Mouse (Mus musculus) MEL (cell line): ENCODE measurements around the gene Gadd45g. TPM values are rescaled to one million over a fixed set of nuclear protein-coding genes. Genes with fewer than 3 reads are reported as not detected.

Source experiments
- DNase-seq: peaks from one replicate; pipeline ENCODE4 v3.0.0; 2011; ENCODE audit warnings: low read depth, low spot score
- H3K27ac ChIP-seq: 2 replicates; pipeline ENCODE4 v1.5.1; 2012; ENCODE audit warnings: low read depth, mild to moderate bottlenecking, control low read depth, low read length, moderate library complexity; ENCODE audit not compliant: control insufficient read depth
- H3K27me3 ChIP-seq, 2 experiments: fragments of 150-350 bp in 1 of 2; sonication (generic) in 1 of 2; 2 replicates each; pipeline ENCODE4 v1.6.1; 2012; ENCODE audit warnings: low read length in 2 of 2, mild to moderate bottlenecking in 2 of 2, improper control_type of control experiment in 1 of 2, moderate library complexity in 1 of 2; ENCODE audit not compliant: insufficient read depth in 2 of 2, control insufficient read depth in 1 of 2
- H3K36me3 ChIP-seq, 2 experiments: 2 replicates each; pipeline ENCODE4 v1.6.1; 2012 to 2014; ENCODE audit warnings: low read length in 2 of 2, improper control_type of control experiment in 1 of 2, inconsistent platforms in 1 of 2, mild to moderate bottlenecking in 1 of 2; ENCODE audit not compliant: insufficient read depth in 2 of 2, control insufficient read depth in 1 of 2
- H3K4me1 ChIP-seq, 2 experiments: fragments of 150-350 bp in 1 of 2; sonication (generic) in 1 of 2; 2 replicates each; pipeline ENCODE4 v1.6.1; 2012; ENCODE audit warnings: low read length in 2 of 2, improper control_type of control experiment in 1 of 2, mild to moderate bottlenecking in 1 of 2; ENCODE audit not compliant: insufficient read depth in 2 of 2, control insufficient read depth in 1 of 2
- H3K4me3 ChIP-seq, 2 experiments: fragments of 150-350 bp in 1 of 2; sonication (generic) in 1 of 2; 2 replicates each; pipeline ENCODE4 v1.5.1; 2012; ENCODE audit warnings: low read depth in 2 of 2, low read length in 2 of 2, mild to moderate bottlenecking in 2 of 2, moderate library complexity in 2 of 2, control low read depth in 1 of 2, improper control_type of control experiment in 1 of 2; ENCODE audit not compliant: control insufficient read depth in 1 of 2, insufficient read depth in 1 of 2
- H3K79me2 ChIP-seq: 2 replicates; pipeline ENCODE4 v1.6.1; 2012; ENCODE audit warnings: mild to moderate bottlenecking, low read length, moderate library complexity; ENCODE audit not compliant: control insufficient read depth, poor library complexity, insufficient read depth
- H3K9ac ChIP-seq: 2 replicates; pipeline ENCODE4 v1.6.1; 2012; ENCODE audit warnings: low read depth, mild to moderate bottlenecking, control low read depth, low read length, moderate library complexity; ENCODE audit not compliant: control insufficient read depth, poor library complexity, severe bottlenecking
- H3K9me3 ChIP-seq: fragments of 150-350 bp; sonication (generic); replicated peaks from 2 replicates; pipeline ENCODE4 v1.6.1; 2012; ENCODE audit warnings: mild to moderate bottlenecking, low read length, improper control_type of control experiment, moderate library complexity; ENCODE audit not compliant: insufficient read depth
- BHLHE40 ChIP-seq: IDR thresholded peaks from 2 replicates; pipeline ENCODE4 v1.6.1; 2012; ENCODE audit warnings: low read depth, mild to moderate bottlenecking, inconsistent platforms, low read length, improper control_type of control experiment, borderline replicate concordance
- CHD1 ChIP-seq: IDR thresholded peaks from 2 replicates; pipeline ENCODE4 v1.6.1; 2012; ENCODE audit warnings: low read depth, mild to moderate bottlenecking, inconsistent platforms, low read length, improper control_type of control experiment
- CHD2 ChIP-seq: IDR thresholded peaks from 2 replicates; pipeline ENCODE4 v1.6.1; 2011; ENCODE audit warnings: low read length, improper control_type of control experiment
- CTCF ChIP-seq, 3 experiments: IDR thresholded peaks in 2 of 3; conservative IDR thresholded peaks in 1 of 3; 2 replicates each; pipeline ENCODE4 v1.5.1; 2011 to 2012; ENCODE audit warnings: low read length in 3 of 3, low read depth in 2 of 3, mild to moderate bottlenecking in 2 of 3, improper control_type of control experiment in 1 of 3, inconsistent platforms in 1 of 3, mixed read lengths in 1 of 3, moderate library complexity in 1 of 3; ENCODE audit not compliant: control insufficient read depth in 1 of 3, insufficient read depth in 1 of 3, poor library complexity in 1 of 3, severe bottlenecking in 1 of 3
- ELF1 ChIP-seq: IDR thresholded peaks from 2 replicates; pipeline ENCODE4 v1.6.1; 2014; ENCODE audit warnings: low read depth, mild to moderate bottlenecking, inconsistent platforms, low read length, improper control_type of control experiment, moderate library complexity
- EP300 ChIP-seq, 2 experiments: IDR thresholded peaks; 2 replicates each; pipeline ENCODE4 v1.6.1; 2011; ENCODE audit warnings: improper control_type of control experiment in 2 of 2, low read length in 2 of 2, low read depth in 1 of 2, mild to moderate bottlenecking in 1 of 2
- ETS1 ChIP-seq: IDR thresholded peaks from 2 replicates; pipeline ENCODE4 v1.6.1; 2012; ENCODE audit warnings: low read depth, mild to moderate bottlenecking, inconsistent platforms, low read length, improper control_type of control experiment, moderate library complexity
- GABPA ChIP-seq: IDR thresholded peaks from 2 replicates; pipeline ENCODE4 v1.6.1; 2012; ENCODE audit warnings: low read depth, mild to moderate bottlenecking, inconsistent platforms, low read length, improper control_type of control experiment, moderate library complexity
- GATA1 ChIP-seq: IDR thresholded peaks from 2 replicates; pipeline ENCODE4 v1.6.1; 2011; ENCODE audit warnings: low read depth, low read length, improper control_type of control experiment
- JUND ChIP-seq: IDR thresholded peaks from 2 replicates; pipeline ENCODE4 v1.6.1; 2011; ENCODE audit warnings: low read depth, mild to moderate bottlenecking, improper control_type of control experiment, low read length
- KAT2A ChIP-seq: conservative IDR thresholded peaks from 2 replicates; pipeline ENCODE4 v1.6.1; 2012; ENCODE audit warnings: low read depth, low read length, improper control_type of control experiment, inconsistent platforms
- MAFK ChIP-seq: IDR thresholded peaks from 2 replicates; pipeline ENCODE4 v1.6.1; 2011; ENCODE audit warnings: low read depth, mild to moderate bottlenecking, low read length, improper control_type of control experiment, borderline replicate concordance
- MAZ ChIP-seq: IDR thresholded peaks from 2 replicates; pipeline ENCODE4 v1.6.1; 2012; ENCODE audit warnings: low read depth, mild to moderate bottlenecking, inconsistent platforms, low read length, improper control_type of control experiment
- MXI1 ChIP-seq: IDR thresholded peaks from 2 replicates; pipeline ENCODE4 v1.6.1; 2011; ENCODE audit warnings: mild to moderate bottlenecking, low read depth, low read length, improper control_type of control experiment
- MYB ChIP-seq: IDR thresholded peaks from 2 replicates; pipeline ENCODE4 v1.6.1; 2011; ENCODE audit warnings: mild to moderate bottlenecking, low read depth, low read length, improper control_type of control experiment
- NELFE ChIP-seq: IDR thresholded peaks from 2 replicates; pipeline ENCODE4 v1.6.1; 2011; ENCODE audit warnings: low read depth, low read length, improper control_type of control experiment
- NRF1 ChIP-seq: IDR thresholded peaks from 2 replicates; pipeline ENCODE4 v1.6.1; 2014; ENCODE audit warnings: low read depth, mild to moderate bottlenecking, inconsistent platforms, low read length, improper control_type of control experiment, moderate library complexity; ENCODE audit not compliant: poor library complexity, insufficient read depth, severe bottlenecking
- POLR2AphosphoS2 ChIP-seq: IDR thresholded peaks from 2 replicates; pipeline ENCODE4 v1.6.1; 2011; ENCODE audit warnings: low read length, improper control_type of control experiment
- RAD21 ChIP-seq: IDR thresholded peaks from 2 replicates; pipeline ENCODE4 v1.6.1; 2011; ENCODE audit warnings: mild to moderate bottlenecking, low read depth, low read length, improper control_type of control experiment
- SMC3 ChIP-seq: IDR thresholded peaks from 2 replicates; pipeline ENCODE4 v1.6.1; 2011; ENCODE audit warnings: low read depth, low read length, improper control_type of control experiment
- TBP ChIP-seq: IDR thresholded peaks from 2 replicates; pipeline ENCODE4 v1.8.0; 2011; ENCODE audit warnings: low read depth, low read length, improper control_type of control experiment
- TCF12 ChIP-seq: IDR thresholded peaks from 2 replicates; pipeline ENCODE4 v1.6.1; 2014; ENCODE audit warnings: low read depth, mild to moderate bottlenecking, inconsistent platforms, low read length, improper control_type of control experiment, moderate library complexity
- UBTF ChIP-seq: IDR thresholded peaks from 2 replicates; pipeline ENCODE4 v1.6.1; 2012; ENCODE audit warnings: low read depth, mild to moderate bottlenecking, inconsistent platforms, low read length, improper control_type of control experiment, moderate library complexity, borderline replicate concordance; ENCODE audit not compliant: insufficient read depth
- USF1 ChIP-seq: IDR thresholded peaks from 2 replicates; pipeline ENCODE4 v1.6.1; 2014; ENCODE audit warnings: low read depth, mild to moderate bottlenecking, inconsistent platforms, low read length, improper control_type of control experiment, moderate library complexity
- USF2 ChIP-seq, 2 experiments: IDR thresholded peaks; 2 replicates each; pipeline ENCODE4 v1.6.1; 2011 to 2012; ENCODE audit warnings: improper control_type of control experiment in 2 of 2, low read length in 2 of 2, borderline replicate concordance in 1 of 2, inconsistent platforms in 1 of 2, low read depth in 1 of 2, mild to moderate bottlenecking in 1 of 2; ENCODE audit not compliant: insufficient read depth in 1 of 2
- ZC3H11A ChIP-seq: IDR thresholded peaks from 2 replicates; pipeline ENCODE4 v1.6.1; 2012; ENCODE audit warnings: low read depth, mild to moderate bottlenecking, inconsistent platforms, low read length, improper control_type of control experiment
- ZKSCAN1 ChIP-seq: IDR thresholded peaks from 2 replicates; pipeline ENCODE4 v1.6.1; 2012; ENCODE audit warnings: low read depth, mild to moderate bottlenecking, inconsistent platforms, low read length, improper control_type of control experiment, moderate library complexity
- ZMIZ1 ChIP-seq: IDR thresholded peaks from 2 replicates; pipeline ENCODE4 v1.6.1; 2012; ENCODE audit warnings: low read depth, mild to moderate bottlenecking, inconsistent platforms, low read length, improper control_type of control experiment, moderate library complexity
- ZNF384 ChIP-seq: IDR thresholded peaks from 2 replicates; pipeline ENCODE4 v1.6.1; 2012; ENCODE audit warnings: low read depth, mild to moderate bottlenecking, inconsistent platforms, low read length, improper control_type of control experiment
- polyA plus RNA-seq, 2 experiments: library from polyadenylated mRNA; stranded (reverse) in 1 of 2; unstranded in 1 of 2; fragments of >175 nt in 1 of 2; fragments of >200 nt in 1 of 2; gene quantifications; 2 replicates each; pipeline versions ENCODE4 v1.2.1 to v1.2.4; 2012; ENCODE audit warnings: low replicate concordance in 2 of 2, low read depth in 1 of 2; ENCODE audit not compliant: insufficient read length in 2 of 2, insufficient read depth in 1 of 2, missing spikeins in 1 of 2
- total RNA-seq: library from RNA; depleted of rRNA; stranded (reverse); fragments of 300-350 nt; gene quantifications from 2 replicates; pipeline ENCODE4 v1.2.3, GENCODE M21; 2012

The Gadd45g gene
- total and polyA plus RNA-seq, 3 experiments: 7.2 to 11.0 TPM; not detected in 1

DNA sequence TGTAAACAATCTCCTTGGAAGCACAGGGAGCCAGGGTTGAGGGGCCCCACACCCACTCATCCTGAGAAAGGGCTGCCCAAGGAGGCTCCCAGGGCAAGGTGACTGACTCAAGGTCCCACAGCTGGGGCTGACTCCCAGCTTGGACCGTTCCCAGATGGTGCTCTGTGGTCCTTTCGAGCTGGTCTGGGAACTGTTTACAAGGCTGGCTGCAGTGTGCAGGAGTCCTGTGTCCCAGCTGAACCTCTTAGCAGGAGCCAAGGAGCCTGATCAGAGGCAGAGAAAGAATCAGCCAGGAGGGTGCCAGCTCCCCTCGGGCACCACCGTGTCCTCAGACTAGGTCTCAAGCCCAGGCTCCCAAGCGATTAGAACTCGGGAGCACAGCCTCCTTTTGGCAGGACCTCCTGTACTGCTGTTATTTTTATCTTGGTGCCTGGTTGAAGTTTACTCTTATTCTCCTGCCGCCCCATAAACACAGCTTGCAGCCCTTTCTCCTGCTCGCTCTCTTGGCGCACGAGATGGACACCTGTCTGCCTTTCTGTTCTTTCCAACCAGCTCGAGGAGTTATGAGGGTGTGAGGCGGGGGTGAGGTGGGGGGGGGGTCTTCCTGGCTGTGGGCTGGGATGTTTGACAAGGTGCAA lies 22.1 kb downstream of the Gadd45g start:
- no peaks in the 10 kb centered on the region for H3K27me3 ChIP-seq
- H3K27ac ChIP-seq: no peak overlapping the region
- H3K9ac ChIP-seq: no peak overlapping the region
- DNase-seq: no peak
- H3K4me3 ChIP-seq: no peak overlapping the region
- H3K4me1 ChIP-seq: no peaks in the 10 kb centered on the region
- H3K9me3 ChIP-seq: no peaks in the 10 kb centered on the region
- no peak for TF ChIP-seq MAZ
- TF ChIP-seq ZMIZ1: no peak
- TF ChIP-seq RAD21: no peak
- TF ChIP-seq KAT2A: no peak
- TF ChIP-seq NRF1: no peak
- TF ChIP-seq USF1: no peak
- TF ChIP-seq SMC3: no peak
- TF ChIP-seq BHLHE40: no peak
- no peak for TF ChIP-seq MYB
- TF ChIP-seq EP300 (IDR thresholded peaks at IDR 0.05; ENCODE audit: low read depth in 1 of 2, low read length in 2 of 2): no peak
- no peak for TF ChIP-seq ZC3H11A
- no peak for TF ChIP-seq ETS1
- TF ChIP-seq NELFE: no peak
- TF ChIP-seq CHD2: no peak
- TF ChIP-seq TBP: no peak
- no peak for TF ChIP-seq JUND
- no peak for TF ChIP-seq GABPA
- H3K36me3 ChIP-seq: no peaks in the 10 kb centered on the region
- no peaks in the 10 kb centered on the region for H3K79me2 ChIP-seq

DNA sequence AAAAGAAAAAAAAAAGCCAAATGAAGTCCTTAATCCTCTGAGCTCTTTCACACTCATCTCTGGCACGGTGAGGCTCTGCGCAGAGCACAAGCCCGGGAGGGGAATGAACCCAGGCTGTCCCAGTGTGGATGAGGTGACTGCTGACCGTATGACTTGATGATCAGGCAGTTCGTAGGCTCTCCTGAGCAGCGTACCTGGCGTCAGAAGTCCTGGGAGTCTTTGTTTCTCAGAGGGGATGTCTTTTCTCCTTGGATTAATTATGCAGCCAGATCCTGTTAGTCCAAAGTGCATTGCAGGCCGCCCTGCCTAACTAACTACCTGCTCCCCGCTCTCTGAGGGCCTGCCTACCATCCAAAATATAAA lies 22.6 kb downstream of the Gadd45g start:
- Histone ChIP-seq H3K4me3 (no peak overlapping the region), H3K27me3 (no peaks in the 10 kb centered on the region), H3K9ac (no peak overlapping the region), H3K79me2 (no peaks in the 10 kb centered on the region)
- TF ChIP-seq MAFK: no peak
- no peak for TF ChIP-seq CHD1
- TF ChIP-seq CHD2: no peak
- TF ChIP-seq POLR2AphosphoS2: no peak
- TF ChIP-seq MAZ: no peak
- TF ChIP-seq SMC3: no peak
- no peak for TF ChIP-seq UBTF
- TF ChIP-seq GATA1: no peak
- TF ChIP-seq MXI1: no peak
- TF ChIP-seq ZKSCAN1: no peak
- TF ChIP-seq TCF12: no peak
- TF ChIP-seq ELF1: no peak
- no peak for TF ChIP-seq JUND
- TF ChIP-seq CTCF (IDR thresholded peaks at IDR 0.05 in 2 of 3, conservative IDR thresholded peaks at IDR 0.05 in 1 of 3; ENCODE audit: control insufficient read depth in 1 of 3, insufficient read depth in 1 of 3, low read depth in 2 of 3, low read length in 3 of 3, poor library complexity in 1 of 3, severe bottlenecking in 1 of 3): no peak
- no peak for TF ChIP-seq KAT2A
- TF ChIP-seq USF2 (IDR thresholded peaks at IDR 0.05; ENCODE audit: borderline replicate concordance in 1 of 2, insufficient read depth in 1 of 2, low read depth in 1 of 2, low read length in 2 of 2): no peak
- TF ChIP-seq ZNF384: no peak
- TF ChIP-seq ZMIZ1: no peak
- no peak for TF ChIP-seq TBP
- TF ChIP-seq, all 39 proteins: peak for 0
- DNase-seq: no peak
- no peaks in the 10 kb centered on the region for H3K9me3 ChIP-seq
- no peaks in the 10 kb centered on the region for H3K36me3 ChIP-seq
- H3K27ac ChIP-seq: no peak overlapping the region
- no peaks in the 10 kb centered on the region for H3K4me1 ChIP-seq
